Mouse (Mus musculus) telencephalon, adult 2 months (tissue): ENCODE data around the gene Map2k3.

Experiments used
- DNase-seq: peaks from one replicate; pipeline ENCODE4 v3.0.0-alpha.2; 2011; ENCODE audit warnings: low read depth, low spot score

Map2k3 gene

GRCm38 (mm10) chr11:60927264-60927663, 4.6 kb upstream of the Map2k3 start:
- peak; percentile 94 for DNase-seq

GRCm38 (mm10) chr11:60930724-60931281, 1.0 kb upstream of the Map2k3 start:
- no peak for DNase-seq

DNA sequence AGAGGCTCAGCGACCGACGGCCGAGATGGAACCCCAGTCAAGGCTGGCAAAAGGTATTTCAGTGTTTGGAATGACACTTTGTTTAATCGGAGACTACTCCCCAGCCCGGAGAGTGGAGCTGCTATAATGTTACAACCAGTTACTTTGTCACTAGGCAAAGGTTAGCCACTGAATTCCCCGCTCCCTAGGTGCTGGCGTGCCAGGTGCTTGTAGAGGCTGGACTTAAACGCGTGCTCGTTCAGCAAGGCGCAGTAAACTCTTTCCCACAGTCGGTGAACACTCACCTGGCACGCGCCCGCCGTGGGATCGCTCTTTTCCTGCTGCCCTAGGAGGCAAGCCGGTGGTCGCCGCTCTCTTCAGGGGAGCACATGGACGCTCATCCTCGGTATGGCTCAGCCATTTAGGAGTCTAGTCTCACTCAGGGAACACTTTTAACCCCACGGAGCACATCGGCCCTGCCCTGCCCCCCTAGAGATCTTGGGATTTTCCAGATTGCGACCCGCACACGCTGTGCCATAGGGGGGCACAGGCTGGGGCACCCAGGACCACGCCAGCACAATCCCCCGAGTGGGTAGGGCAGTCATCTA, 458 bp upstream of the Map2k3 start:
- DNase-seq = no peak

GRCm38 (mm10) chr11:60932503-60933020, 729 bp downstream of the Map2k3 start:
- no peak for DNase-seq

DNA sequence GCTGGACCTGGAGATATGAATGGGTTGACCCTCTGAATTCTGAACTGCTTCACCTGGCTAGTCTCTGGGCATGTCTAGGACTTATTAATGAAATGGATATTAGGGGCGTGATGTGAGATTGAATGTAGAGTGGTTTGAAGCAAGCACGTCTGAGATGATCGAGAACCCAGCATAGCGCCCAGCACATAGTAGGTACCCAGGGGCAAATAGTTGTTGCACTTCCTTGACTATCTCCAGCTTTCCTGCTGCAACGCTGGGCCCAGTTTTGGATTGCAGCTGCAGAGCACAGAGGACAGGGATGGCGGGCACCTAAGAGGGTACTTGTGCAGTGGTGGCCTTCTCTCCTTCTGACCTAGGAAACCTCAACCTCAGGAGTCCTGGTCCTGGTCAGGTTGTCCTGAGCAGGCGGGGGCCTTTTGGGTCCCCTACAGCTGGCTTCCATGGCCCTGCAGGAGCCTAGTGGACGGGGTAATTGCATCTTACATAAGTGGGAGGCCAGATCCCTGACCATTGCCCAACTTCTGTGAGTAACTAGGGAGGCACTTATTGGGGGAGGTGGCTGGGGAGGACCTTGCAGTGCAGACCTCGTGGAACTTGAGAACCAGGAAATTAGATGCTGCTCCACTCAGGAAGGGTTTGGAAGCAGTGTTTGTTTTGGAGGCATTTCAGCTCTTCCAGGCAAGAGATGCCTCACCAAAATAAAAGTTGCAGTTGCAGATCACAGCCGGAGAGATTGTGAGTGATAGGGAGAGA, 1.5 kb downstream of the Map2k3 start:
- no peak for DNase-seq

GRCm38 (mm10) chr11:60934795-60935194, 3.0 kb downstream of the Map2k3 start:
- DNase-seq = no peak

- DNase-seq = no peak
Observed at GRCm38 (mm10) chr11:60935326-60935974, 3.6 kb downstream of the Map2k3 start.

- no peak for DNase-seq
Observed at GRCm38 (mm10) chr11:60935975-60936373, 4.1 kb downstream of the Map2k3 start.

GRCm38 (mm10) chr11:60937611-60938010, 5.8 kb downstream of the Map2k3 start:
- no peak for DNase-seq

DNA sequence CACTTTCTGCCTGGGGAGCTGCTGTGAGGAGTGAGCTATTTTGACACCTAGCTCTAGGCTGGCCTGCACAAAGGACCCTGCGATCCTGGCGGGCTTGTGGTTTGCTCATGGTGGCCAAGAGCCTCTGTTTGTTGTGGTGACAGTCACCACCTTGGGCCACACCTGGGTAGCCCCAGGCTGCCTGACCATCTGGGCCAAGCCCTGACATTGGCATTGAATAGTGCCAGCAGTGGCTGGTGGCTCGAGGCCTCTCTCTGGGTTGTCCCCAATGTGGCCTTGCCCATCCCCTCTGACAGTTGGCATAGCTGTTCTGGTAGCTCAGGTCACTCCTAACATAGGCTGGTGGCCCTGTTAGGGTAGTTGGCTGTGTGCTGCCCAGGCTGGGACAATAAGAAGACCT, 7.7 kb downstream of the Map2k3 start:
- no peak for DNase-seq

DNA sequence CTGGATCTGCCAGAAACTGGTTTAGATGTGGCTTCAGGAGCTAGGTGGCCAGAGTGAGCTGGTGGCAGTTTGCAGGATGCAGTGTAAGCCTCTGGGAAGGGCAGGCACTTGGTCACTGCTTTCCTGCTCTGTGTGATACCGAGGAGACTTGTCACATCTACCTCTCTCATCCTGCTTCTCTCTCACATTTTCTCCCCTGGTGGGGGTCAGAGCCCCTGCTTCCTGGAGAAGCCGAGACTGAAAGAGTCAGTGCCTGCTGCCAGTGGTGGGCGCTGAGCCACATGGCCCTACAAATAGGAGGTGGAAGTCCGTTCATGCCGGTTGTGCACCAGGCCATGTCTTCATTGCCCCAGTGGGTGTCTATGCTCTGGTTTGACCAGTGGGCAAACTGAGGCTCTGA, 8.7 kb downstream of the Map2k3 start:
- no peak for DNase-seq

DNA sequence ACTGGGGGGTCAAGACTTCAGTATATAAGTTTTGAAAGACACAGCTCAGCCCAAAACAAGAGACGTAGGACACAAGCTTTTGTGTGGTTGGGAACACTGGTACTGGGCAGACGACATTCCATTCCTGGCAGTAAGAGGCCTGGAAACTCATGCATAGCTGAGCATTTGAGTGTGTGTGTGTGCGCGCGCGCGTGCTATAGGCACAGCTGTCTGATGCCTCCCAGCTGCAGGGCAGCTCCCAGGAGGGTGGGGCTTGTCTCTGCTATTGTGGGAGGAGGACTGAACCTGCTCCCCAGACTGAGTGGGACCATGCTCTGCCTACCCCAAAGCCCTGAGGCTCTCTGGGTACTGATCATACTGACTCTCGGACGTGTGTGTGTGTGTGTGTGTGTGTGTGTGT, 9.5 kb downstream of the Map2k3 start:
- no peak for DNase-seq

DNA sequence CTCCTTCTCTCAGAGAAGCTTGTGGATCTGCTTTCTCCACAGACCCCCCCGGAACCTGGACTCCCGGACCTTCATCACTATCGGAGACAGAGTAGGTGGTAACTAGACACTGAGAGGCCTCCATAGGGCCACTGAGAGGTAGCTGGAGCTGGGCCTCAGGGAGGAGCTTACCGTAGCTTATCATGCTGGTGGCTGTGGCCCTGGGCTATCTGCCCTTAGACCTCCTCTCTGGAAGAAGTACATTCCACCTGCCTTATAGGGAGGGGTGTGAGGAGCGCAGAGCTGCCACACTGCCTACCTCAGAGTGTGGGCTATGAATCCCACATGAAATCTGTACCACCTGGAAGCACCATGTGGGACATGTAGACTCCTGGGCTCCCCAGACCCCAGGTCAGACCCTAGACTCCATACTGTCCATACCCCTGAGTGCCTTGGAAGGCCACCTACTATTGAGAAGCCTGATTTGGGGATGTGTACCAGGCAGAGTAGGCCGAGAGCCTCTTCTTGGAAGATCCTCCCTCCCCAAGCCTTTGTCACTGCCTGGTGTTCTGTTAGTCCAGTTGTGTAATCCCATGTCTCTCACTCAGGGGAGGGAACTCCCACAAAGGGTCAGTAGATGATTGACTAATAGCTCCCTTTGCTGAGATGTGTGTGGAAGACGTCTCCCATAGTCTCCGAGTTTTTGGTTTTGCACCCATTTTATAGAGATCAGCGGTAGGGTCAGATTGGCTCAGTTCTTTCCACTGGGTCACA, 10.6 kb downstream of the Map2k3 start:
- no peak for DNase-seq

GRCm38 (mm10) chr11:60945003-60945402, 13.2 kb downstream of the Map2k3 start:
- DNase-seq = no peak

DNA sequence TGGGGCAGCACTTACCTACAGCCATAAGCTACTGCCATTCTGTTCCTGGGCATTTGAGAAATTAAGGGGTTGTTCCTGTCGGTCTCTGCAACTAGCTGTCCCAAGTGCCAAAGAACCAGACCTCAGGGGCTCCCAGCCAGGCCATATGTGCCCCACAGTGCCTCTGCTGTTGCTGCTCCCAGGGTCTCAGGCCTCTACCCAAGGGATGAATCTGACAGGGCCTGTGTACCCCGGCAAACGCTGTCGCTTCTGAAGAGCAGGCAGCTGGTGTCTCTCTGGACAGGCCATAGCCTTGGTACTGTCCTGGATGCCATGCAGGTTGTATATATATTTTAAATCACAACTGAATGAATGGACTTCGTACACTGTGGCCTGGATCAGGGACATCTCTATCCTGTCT, 20.1 kb downstream of the Map2k3 start:
- DNase-seq = no peak

DNA sequence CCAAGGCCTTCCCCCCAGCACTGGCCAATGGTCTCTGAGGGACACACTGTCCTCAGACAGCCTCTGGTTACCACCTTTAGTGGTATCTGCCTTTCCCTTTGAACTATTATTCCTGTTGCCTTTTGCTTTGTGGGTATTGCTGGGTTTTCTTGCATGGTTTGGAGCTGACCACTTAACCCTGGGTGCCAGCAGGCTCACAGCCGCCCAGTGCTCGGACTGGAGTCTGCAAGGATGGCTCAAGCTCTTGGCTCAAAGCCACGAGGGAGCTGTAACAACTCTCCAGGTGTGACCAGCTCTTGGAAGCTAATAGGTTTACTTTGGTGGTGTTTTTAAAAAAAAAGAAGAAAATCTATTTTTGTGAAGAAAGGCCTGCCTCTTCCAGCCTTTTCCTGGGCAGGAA, 20.5 kb downstream of the Map2k3 start:
- DNase-seq = no peak

GRCm38 (mm10) chr11:60952986-60953385, 21.2 kb downstream of the Map2k3 start:
- DNase-seq = no peak

GRCm38 (mm10) chr11:60953803-60954202, 22.0 kb downstream of the Map2k3 start:
- peak; percentile 83 for DNase-seq

DNA sequence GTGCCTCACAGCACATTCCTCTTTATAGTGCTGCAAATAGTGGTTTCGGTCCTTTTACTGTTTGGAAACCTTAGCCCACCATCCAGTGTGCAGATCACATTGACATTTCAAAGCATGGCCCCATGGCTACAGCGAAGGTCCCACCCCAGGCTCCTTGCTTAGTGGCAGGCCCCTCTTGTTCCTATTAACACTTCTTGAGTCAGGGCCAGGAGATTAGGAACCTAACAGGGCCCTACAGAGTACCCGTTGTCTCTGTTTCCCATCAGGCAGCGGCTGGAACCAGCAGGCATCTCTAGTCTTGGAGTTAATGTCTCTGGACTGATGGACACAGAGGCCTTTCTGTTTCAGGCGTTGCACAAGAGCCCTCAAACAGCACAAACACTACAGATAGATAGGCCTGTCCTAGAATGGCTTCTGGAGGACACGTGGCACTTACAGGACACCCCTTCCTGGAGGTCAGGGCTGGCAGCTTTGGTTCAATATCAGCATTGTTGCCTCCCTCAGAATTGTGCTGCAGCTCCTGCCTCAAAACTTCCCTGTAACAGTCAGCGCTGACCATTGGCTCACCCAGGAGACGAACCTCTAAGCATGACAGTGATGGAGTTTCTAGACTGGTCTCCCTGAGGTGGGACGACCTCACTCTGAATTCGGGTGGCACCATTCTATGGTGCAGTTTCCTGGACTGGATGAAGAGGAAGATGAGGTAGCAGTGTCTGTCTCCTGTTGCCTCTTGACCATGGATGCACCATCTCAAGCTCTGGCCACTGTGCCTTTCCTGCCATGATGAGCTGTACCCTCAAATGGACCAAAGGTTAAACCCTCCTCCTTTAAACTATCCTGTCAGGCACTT, 22.6 kb downstream of the Map2k3 start:
- DNase-seq = no peak

GRCm38 (mm10) chr11:60955621-60956383, 24.0 kb downstream of the Map2k3 start:
- no peak for DNase-seq
